Mouse (Mus musculus) megakaryocyte, embryonic 14.5 days (primary cell): ENCODE measurements at regions not wholly inside any gene's neighbourhood (a gene's known extent, or its start where the extent isn't known, plus 50 kb on each side); places are given as distances from the start of the nearest gene placed in this dataset.

Source experiments
- FLI1 ChIP-seq: IDR thresholded peaks from 2 replicates; pipeline ENCODE4 v1.6.1; 2012; ENCODE audit warnings: low read length, inconsistent platforms, mixed read lengths
- GATA1 ChIP-seq: IDR thresholded peaks from 3 replicates; pipeline ENCODE4 v1.6.1; 2012; ENCODE audit warnings: mixed read lengths, low read length, inconsistent platforms, borderline replicate concordance

- TF ChIP-seq GATA1 (no peak), FLI1 (no peak)
Measured at GRCm38 (mm10) chr1:88921401-88921800, 148.8 kb upstream of the Sh3bp4 start.
